ENCODE assay signal across 1 mouse cellular context in the genomic region with DNA sequence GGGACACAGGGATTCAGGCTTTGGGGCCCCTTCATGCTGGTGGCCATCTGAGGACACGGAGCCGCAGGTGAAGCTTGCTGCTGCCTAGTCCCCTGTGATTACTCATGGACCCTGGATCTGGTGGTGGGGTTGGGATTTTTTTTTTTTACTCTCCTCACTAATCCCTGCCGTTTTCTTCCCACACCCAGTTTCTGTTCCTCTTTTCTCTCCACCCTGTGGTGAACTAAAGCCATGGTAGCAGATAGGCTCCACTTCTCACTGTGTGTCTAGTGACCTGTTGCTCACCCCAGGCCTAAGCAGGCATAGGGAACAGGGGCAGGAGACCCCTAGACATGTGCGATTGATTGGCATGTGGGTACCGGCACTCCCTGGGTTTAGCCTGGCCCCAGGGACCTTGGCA.
TF ChIP-seq lines count a peak whose summit lies in the region.

No protein-coding gene starts in this region.

TF ChIP-seq in CH12.LX, 34 proteins besides CTCF, POLR2A, EP300 and RAD21 (continued from another document):
- TF ChIP-seq HCFC1 (IDR thresholded peaks at IDR 0.05; ENCODE audit: low read depth, low read length), result no peak
- 0 out of 2 replicates have a peak, but pooled peaks have one; percentile 77 for TF ChIP-seq RCOR1 (conservative IDR thresholded peaks at IDR 0.05; ENCODE audit: low read depth, low read length)
- TF ChIP-seq MYC (IDR thresholded peaks at IDR 0.05; ENCODE audit: low read depth, low read length), result 0 out of 2 replicates have a peak, but pooled peaks have one; percentile 33
- TF ChIP-seq E2F4 (IDR thresholded peaks at IDR 0.05; ENCODE audit: insufficient replicate concordance, low read depth, low read length), result no peak
- TF ChIP-seq UBTF (IDR thresholded peaks at IDR 0.05; ENCODE audit: low read depth, low read length), result no peak
- TF ChIP-seq ETS1 (conservative IDR thresholded peaks at IDR 0.05; ENCODE audit: low read depth, low read length), result peak; percentile 54
